Mouse (Mus musculus) hindbrain, embryonic 11.5 days (tissue): ENCODE measurements around the gene Crisp3. TPM values are rescaled to one million over a fixed set of nuclear protein-coding genes. Genes with fewer than 3 reads are reported as not detected.
A peak's percentile ranks its signal among the peaks of the same experiment; 100 is the strongest.
"Not testable (repeated sequence)": the region's sequence is repeated elsewhere in the genome, so short reads cannot be mapped to it uniquely, and the experiment has no call there.

Experiments
- ATAC-seq: fragments of 200-750 bp; cut with Nextera tagmentation; 2 replicates; pipeline ENCODE4 v1.8.0; 2017; ENCODE audit warnings: mild to moderate bottlenecking, moderate TSS enrichment, moderate library complexity; ENCODE audit not compliant: low FRiP score
- DNase-seq: peaks from one replicate; pipeline ENCODE4 v3.0.0-alpha.2; 2015; ENCODE audit warnings: low spot score
- H3K27ac ChIP-seq: fragments of 300-500 bp; sonication (generic); 2 replicates; pipeline ENCODE4 v1.5.1; 2014; ENCODE audit warnings: mild to moderate bottlenecking, low read depth, low read length
- H3K27me3 ChIP-seq: fragments of 300-500 bp; sonication (generic); 2 replicates; pipeline ENCODE4 v1.6.1; 2014; ENCODE audit warnings: mild to moderate bottlenecking, low read length, moderate library complexity, mixed read lengths; ENCODE audit not compliant: control insufficient read depth, insufficient read depth
- H3K36me3 ChIP-seq: fragments of 300-500 bp; sonication (generic); 2 replicates; pipeline ENCODE4 v1.6.1; 2014; ENCODE audit warnings: mild to moderate bottlenecking, low read length, moderate library complexity, mixed read lengths; ENCODE audit not compliant: control insufficient read depth, insufficient read depth
- H3K4me1 ChIP-seq: fragments of 300-500 bp; sonication (generic); replicated peaks from 2 replicates; pipeline ENCODE4 v1.6.1; 2014; ENCODE audit warnings: low read length, mixed read lengths; ENCODE audit not compliant: control insufficient read depth, insufficient read depth
- H3K4me2 ChIP-seq: fragments of 300-500 bp; sonication (generic); replicated peaks from 2 replicates; pipeline ENCODE4 v1.6.1; 2014; ENCODE audit warnings: mild to moderate bottlenecking, low read depth, low read length
- H3K4me3 ChIP-seq: fragments of 300-500 bp; sonication (generic); 2 replicates; pipeline ENCODE4 v1.5.1; 2014; ENCODE audit warnings: low read depth, low read length
- H3K9ac ChIP-seq: fragments of 300-500 bp; sonication (generic); 2 replicates; pipeline ENCODE4 v1.6.1; 2014; ENCODE audit warnings: low read depth, low read length
- H3K9me3 ChIP-seq: fragments of 300-500 bp; sonication (generic); 2 replicates; pipeline ENCODE4 v1.6.1; 2016; ENCODE audit warnings: low read length; ENCODE audit not compliant: control insufficient read depth
- WGBS: fragments of 180-500 bp; shearing (Covaris S2); extraction: QIAGEN DNeasy Blood & Tissue Kit; methylation state at CpG from one replicate; pipeline ENCODE4 v1.1.7; 2014; 5-methylcytosine and 5-hydroxymethylcytosine counted together
- polyA plus RNA-seq: library from polyadenylated mRNA; unstranded; fragments of >200 nt; fragmentation: Nextera tagmentation; extraction: Ambion mirVana; gene quantifications from 2 replicates; pipeline ENCODE4 v1.2.1, GENCODE M21; 2014

The Crisp3 gene
- polyA plus RNA-seq, result not detected in 2 replicates

- Histone ChIP-seq H3K27me3 (no peaks in the 10 kb centered on the region), H3K4me1 (no peaks in the 10 kb centered on the region), H3K4me2 (no peak within 1 kb of the TSS), H3K9me3 (no peaks in the 10 kb centered on the region), H3K9ac (no peak within 1 kb of the TSS), H3K27ac (no peak within 1 kb of the TSS), H3K36me3 (no peaks in the 10 kb centered on the region), H3K4me3 (no peak within 1 kb of the TSS)
- DNase-seq (no peak), ATAC-seq (no peak)
Measured at GRCm38 (mm10) chr17:40242135-40242534, at the start of gene Crisp3. Gene Crisp3 (minus strand): TSS chr17:40242288.

DNA sequence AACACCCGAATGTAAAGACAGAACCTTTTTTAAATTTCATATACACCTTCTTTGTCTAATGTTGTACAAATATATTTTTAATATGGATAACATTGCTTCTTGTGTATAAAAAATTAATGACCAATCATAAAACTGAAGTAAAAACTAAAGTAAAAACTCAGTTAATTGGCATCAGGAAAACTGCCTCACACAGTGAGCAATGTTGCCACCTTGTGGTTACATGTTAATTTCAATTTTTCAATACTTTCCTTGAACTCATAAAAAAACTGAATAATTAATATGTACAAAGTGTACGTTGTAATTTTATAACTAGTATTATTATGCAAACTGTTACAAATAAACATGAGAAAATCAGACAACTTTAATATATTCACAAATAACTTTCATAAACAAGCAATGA is 43.3 kb upstream of the Crisp3 start:
- H3K9ac ChIP-seq, result no peak overlapping the region
- no peak overlapping the region for H3K4me3 ChIP-seq
- H3K4me2 ChIP-seq, result no peak overlapping the region
- H3K36me3 ChIP-seq, result no peaks in the 10 kb centered on the region
- ATAC-seq (no peak), DNase-seq (peak; percentile 1)
- no peaks in the 10 kb centered on the region for H3K4me1 ChIP-seq
- H3K9me3 ChIP-seq, result no peaks in the 10 kb centered on the region
- H3K27me3 ChIP-seq, result no peaks in the 10 kb centered on the region
- WGBS, result 82% methylated on average over 2 of the region's 2 CpGs
- H3K27ac ChIP-seq, result no peak overlapping the region

DNA sequence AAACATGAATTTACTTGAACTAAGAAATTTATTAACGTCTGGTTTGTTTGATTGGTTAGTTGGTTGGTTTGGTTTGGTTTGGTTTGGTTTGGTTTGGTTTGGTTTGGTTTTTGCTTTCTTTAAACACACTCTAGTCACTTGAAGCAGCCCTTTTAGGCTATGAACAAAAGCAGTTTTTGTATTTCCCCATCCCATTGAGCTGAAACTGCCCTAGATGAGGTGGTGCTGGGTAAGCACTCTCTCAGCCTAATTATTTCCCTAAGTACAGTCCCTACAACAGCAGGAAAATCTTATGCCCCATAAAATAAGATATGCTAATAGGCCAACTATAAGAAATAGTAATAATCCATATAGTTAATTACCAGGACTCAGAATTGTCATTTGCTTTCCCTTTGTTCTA is 33.4 kb upstream of the Crisp3 start:
- WGBS, result 88% methylated on average over 1 of the region's 1 CpGs
- Histone ChIP-seq H3K9ac (no peak overlapping the region), H3K27me3 (no peaks in the 10 kb centered on the region), H3K4me3 (no peak overlapping the region), H3K4me1 (no peaks in the 10 kb centered on the region), H3K27ac (no peak overlapping the region), H3K36me3 (no peaks in the 10 kb centered on the region), H3K4me2 (no peak overlapping the region), H3K9me3 (no peaks in the 10 kb centered on the region)
- DNase-seq (no peak), ATAC-seq (no peak)

GRCm38 (mm10) chr17:40274906-40275470 is 32.9 kb upstream of the Crisp3 start:
- no peaks in the 10 kb centered on the region for H3K4me1 ChIP-seq
- no peak overlapping the region for H3K4me2 ChIP-seq
- no peak overlapping the region for H3K27ac ChIP-seq
- H3K27me3 ChIP-seq, result no peaks in the 10 kb centered on the region
- no peak overlapping the region for H3K9ac ChIP-seq
- ATAC-seq, result no peak
- no peak for DNase-seq
- 79% methylated on average over 1 of the region's 1 CpGs for WGBS
- no peaks in the 10 kb centered on the region for H3K36me3 ChIP-seq
- no peak overlapping the region for H3K4me3 ChIP-seq
- no peaks in the 10 kb centered on the region for H3K9me3 ChIP-seq

DNA sequence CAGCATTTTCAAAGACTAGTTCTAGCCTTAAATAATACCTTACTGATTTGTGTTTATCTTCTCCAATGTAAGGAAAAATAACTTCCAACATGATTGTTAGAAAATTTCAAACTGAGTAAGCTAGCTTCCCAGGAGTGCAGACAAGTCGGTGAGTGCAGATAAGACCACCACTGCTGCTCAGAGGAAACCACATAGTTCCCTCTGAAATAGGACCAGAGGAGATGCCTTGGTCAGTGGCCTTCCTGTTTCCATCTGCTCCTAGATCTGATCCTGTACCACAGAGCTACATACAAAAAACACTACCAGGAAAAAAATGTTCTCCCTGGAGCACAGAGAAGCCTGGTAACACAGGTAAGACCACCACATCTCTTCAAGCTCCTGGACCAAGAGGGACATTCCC is 10.4 kb upstream of the Crisp3 start:
- H3K4me1 ChIP-seq, result no peaks in the 10 kb centered on the region
- 75% methylated on average over 1 of the region's 1 CpGs for WGBS
- no peak overlapping the region for H3K4me3 ChIP-seq
- no peak overlapping the region for H3K4me2 ChIP-seq
- H3K9ac ChIP-seq, result no peak overlapping the region
- H3K9me3 ChIP-seq, result no peaks in the 10 kb centered on the region
- H3K36me3 ChIP-seq, result no peaks in the 10 kb centered on the region
- DNase-seq (no peak), ATAC-seq (no peak)
- H3K27ac ChIP-seq, result no peak overlapping the region
- H3K27me3 ChIP-seq, result no peaks in the 10 kb centered on the region

- no peak within 1 kb of the TSS for H3K4me3 ChIP-seq
- 77% methylated on average over 4 of the region's 4 CpGs for WGBS
- H3K9ac ChIP-seq, result no peak within 1 kb of the TSS
Measured at GRCm38 (mm10) chr17:40208540-40208939, 33.5 kb downstream of the Crisp3 start, which contains the start of gene Pgk2. Gene Pgk2 (minus strand): TSS chr17:40208640.

DNA sequence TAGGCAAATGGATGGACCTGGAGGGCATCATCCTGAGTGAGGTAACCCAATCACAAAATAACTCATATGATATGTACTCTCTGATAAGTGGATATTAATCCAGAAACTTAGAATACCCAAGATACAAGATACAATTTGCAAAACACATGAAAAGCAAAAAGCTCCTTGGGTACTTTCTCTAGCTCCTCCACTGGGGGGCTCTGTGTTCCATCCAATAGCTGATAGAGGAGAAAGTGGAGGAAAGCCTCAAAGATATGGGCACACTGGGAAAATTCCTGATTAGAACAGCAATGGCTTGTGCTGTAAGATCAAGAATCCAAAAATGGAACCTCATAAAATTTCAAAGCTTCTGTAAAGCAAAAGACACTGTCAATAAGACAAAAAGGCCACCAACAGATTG is 40.3 kb downstream of the Crisp3 start:
- not testable (repeated sequence) for H3K36me3 ChIP-seq, H3K27ac ChIP-seq, H3K4me1 ChIP-seq, H3K4me3 ChIP-seq, H3K9ac ChIP-seq, H3K9me3 ChIP-seq, ATAC-seq, H3K4me2 ChIP-seq, H3K27me3 ChIP-seq, DNase-seq

More at GRCm38 (mm10) chr17:40208540-40208939, 33.5 kb downstream of the Crisp3 start, which contains the start of gene Pgk2:
- ATAC-seq (no peak), DNase-seq (no peak)
- no peak within 1 kb of the TSS for H3K27ac ChIP-seq
- H3K4me1 ChIP-seq, result no peaks in the 10 kb centered on the region
- H3K4me2 ChIP-seq, result no peak within 1 kb of the TSS
- no peaks in the 10 kb centered on the region for H3K36me3 ChIP-seq
- no peaks in the 10 kb centered on the region for H3K27me3 ChIP-seq
- H3K9me3 ChIP-seq, result no peaks in the 10 kb centered on the region

DNA sequence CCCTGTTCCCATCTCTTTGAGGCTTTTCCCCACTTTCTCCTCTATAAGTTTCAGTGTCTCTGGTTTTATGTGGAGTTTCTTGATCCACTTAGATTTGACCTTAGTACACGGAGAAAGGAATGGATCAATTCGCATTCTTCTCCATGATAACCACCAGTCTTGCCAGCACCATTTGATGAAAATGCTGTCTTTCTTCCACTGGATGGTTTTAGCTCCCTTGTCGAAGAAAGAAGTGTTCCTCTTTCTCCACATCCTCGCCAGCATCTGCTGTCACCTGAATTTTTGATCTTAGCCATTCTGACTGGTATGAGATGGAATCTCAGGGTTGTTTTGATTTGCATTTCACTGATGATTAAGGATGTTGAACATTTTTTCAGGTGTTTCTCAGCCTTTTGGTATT is 51.9 kb downstream of the Crisp3 start:
- not testable (repeated sequence) for H3K27me3 ChIP-seq, H3K9me3 ChIP-seq, H3K9ac ChIP-seq, H3K4me1 ChIP-seq, ATAC-seq, H3K4me2 ChIP-seq, H3K36me3 ChIP-seq, H3K4me3 ChIP-seq, H3K27ac ChIP-seq
- 92% methylated on average over 4 of the region's 4 CpGs for WGBS
- DNase-seq, result peak; percentile 10
